Mouse (Mus musculus): ENCODE results near the gene Olfml2b. TPM values are rescaled to one million over a fixed set of nuclear protein-coding genes. Genes with fewer than 3 reads are reported as not detected.

The Olfml2b gene
- total RNA-seq, 1 experiment from 2014 or later: 10.1 TPM

- no peak for DNase-seq
Measured at GRCm38 (mm10) chr1:170696996-170697395, 52.7 kb downstream of the Olfml2b start.

GRCm38 (mm10) chr1:170697771-170698356 is 53.5 kb downstream of the Olfml2b start:
- DNase-seq: peak; percentile 55

- DNase-seq: no peak
Measured at GRCm38 (mm10) chr1:170698771-170699170, 54.4 kb downstream of the Olfml2b start.

- DNase-seq: no peak
Measured at GRCm38 (mm10) chr1:170699553-170699952, 55.2 kb downstream of the Olfml2b start.

GRCm38 (mm10) chr1:170700496-170701027 is 56.2 kb downstream of the Olfml2b start:
- DNase-seq: no peak

GRCm38 (mm10) chr1:170701178-170701577 is 56.8 kb downstream of the Olfml2b start:
- no peak for DNase-seq

GRCm38 (mm10) chr1:170701582-170701981 is 57.2 kb downstream of the Olfml2b start:
- DNase-seq: no peak

GRCm38 (mm10) chr1:170702263-170702662 is 57.9 kb downstream of the Olfml2b start:
- DNase-seq: no peak

GRCm38 (mm10) chr1:170702958-170703357 is 58.6 kb downstream of the Olfml2b start:
- DNase-seq: no peak

- DNase-seq: no peak
Measured at GRCm38 (mm10) chr1:170704103-170704502, 59.8 kb downstream of the Olfml2b start.

- DNase-seq: no peak
Measured at GRCm38 (mm10) chr1:170704911-170705594, 60.7 kb downstream of the Olfml2b start.

GRCm38 (mm10) chr1:170706046-170706445 is 61.7 kb downstream of the Olfml2b start:
- no peak for DNase-seq

GRCm38 (mm10) chr1:170709034-170709433 is 64.7 kb downstream of the Olfml2b start:
- no peak for DNase-seq

GRCm38 (mm10) chr1:170709481-170709880 is 65.1 kb downstream of the Olfml2b start:
- peak; percentile 22 for DNase-seq

GRCm38 (mm10) chr1:170709969-170710368 is 65.6 kb downstream of the Olfml2b start:
- DNase-seq: no peak

GRCm38 (mm10) chr1:170711731-170712130 is 67.4 kb downstream of the Olfml2b start:
- no peak for DNase-seq

- no peak for DNase-seq
Measured at GRCm38 (mm10) chr1:170717241-170717828, 73.0 kb downstream of the Olfml2b start.

GRCm38 (mm10) chr1:170718133-170718810 is 73.9 kb downstream of the Olfml2b start:
- DNase-seq: no peak

GRCm38 (mm10) chr1:170721560-170721959 is 77.2 kb downstream of the Olfml2b start:
- peak; percentile 17 for DNase-seq

GRCm38 (mm10) chr1:170728524-170728923 is 84.2 kb downstream of the Olfml2b start:
- peak; percentile 31 for DNase-seq

- DNase-seq: no peak
Measured at GRCm38 (mm10) chr1:170729267-170729962, 85.1 kb downstream of the Olfml2b start.

Measured in adrenal gland, postnatal 14 days (tissue).